Mouse (Mus musculus) megakaryocyte, embryonic 14.5 days (primary cell): ENCODE data around the gene Vangl1. TPM values are rescaled to one million over a fixed set of nuclear protein-coding genes. Genes with fewer than 3 reads are reported as not detected.
A peak's percentile ranks its signal among the peaks of the same experiment; 100 is the strongest.
"Not testable (repeated sequence)": the region's sequence is repeated elsewhere in the genome, so short reads cannot be mapped to it uniquely, and the experiment has no call there.

Source experiments
- H3K27me3 ChIP-seq: replicated peaks from 2 replicates; pipeline ENCODE3; 2012; ENCODE audit warnings: inconsistent platforms
- H3K36me3 ChIP-seq: replicated peaks from 2 replicates; pipeline ENCODE3; 2012; ENCODE audit warnings: low read length, inconsistent platforms, mixed read lengths
- H3K4me1 ChIP-seq: 2 replicates; pipeline ENCODE4 v1.6.1; 2012; ENCODE audit warnings: inconsistent platforms
- H3K4me3 ChIP-seq: replicated peaks from 2 replicates; pipeline ENCODE3; 2012; ENCODE audit warnings: moderate library complexity, mild to moderate bottlenecking, inconsistent platforms
- H3K9me3 ChIP-seq: 2 replicates; pipeline ENCODE4 v1.6.1; 2012; ENCODE audit warnings: inconsistent platforms
- FLI1 ChIP-seq: IDR thresholded peaks from 2 replicates; pipeline ENCODE4 v1.6.1; 2012; ENCODE audit warnings: low read length, inconsistent platforms, mixed read lengths
- GATA1 ChIP-seq: IDR thresholded peaks from 3 replicates; pipeline ENCODE4 v1.6.1; 2012; ENCODE audit warnings: mixed read lengths, low read length, inconsistent platforms, borderline replicate concordance
- polyA plus RNA-seq: library from polyadenylated mRNA; stranded (reverse); fragments of >175 nt; gene quantifications from 2 replicates; pipeline ENCODE4 v1.2.3, GENCODE M21; 2012; ENCODE audit warnings: low replicate concordance; ENCODE audit not compliant: insufficient read depth

The Vangl1 gene
- polyA plus RNA-seq, 1 experiment = 1.0 TPM

- Histone ChIP-seq H3K9me3 (peaks cover 22% of the 10 kb centered on the region), H3K27me3 (peaks cover 2% of the 10 kb centered on the region), H3K36me3 (no peaks in the 10 kb centered on the region), H3K4me3 (no peak overlapping the region), H3K4me1 (no peaks in the 10 kb centered on the region)
- no peak for TF ChIP-seq GATA1
- TF ChIP-seq FLI1 = no peak
Observed at GRCm38 (mm10) chr3:102218301-102218700, 13.8 kb upstream of the Vangl1 start.

- Histone ChIP-seq H3K27me3 (no peaks in the 10 kb centered on the region), H3K9me3 (peaks cover 28% of the 10 kb centered on the region), H3K4me1 (no peaks in the 10 kb centered on the region), H3K4me3 (no peak overlapping the region), H3K36me3 (no peaks in the 10 kb centered on the region)
- TF ChIP-seq GATA1 (no peak), FLI1 (no peak)
Observed at GRCm38 (mm10) chr3:102214736-102215135, 10.2 kb upstream of the Vangl1 start.

- TF ChIP-seq GATA1 (no peak), FLI1 (no peak)
- Histone ChIP-seq H3K36me3 (no peaks in the 10 kb centered on the region), H3K4me1 (no peaks in the 10 kb centered on the region), H3K27me3 (no peaks in the 10 kb centered on the region), H3K9me3 (peaks cover 31% of the 10 kb centered on the region), H3K4me3 (no peak overlapping the region)
Observed at GRCm38 (mm10) chr3:102214299-102214698, 9.8 kb upstream of the Vangl1 start.

- no peaks in the 10 kb centered on the region for H3K4me1 ChIP-seq
- H3K9me3 ChIP-seq = peaks cover 31% of the 10 kb centered on the region
- TF ChIP-seq GATA1 (no peak), FLI1 (no peak)
- H3K4me3 ChIP-seq = no peak overlapping the region
- H3K27me3 ChIP-seq = no peaks in the 10 kb centered on the region
- no peaks in the 10 kb centered on the region for H3K36me3 ChIP-seq
Observed at GRCm38 (mm10) chr3:102212896-102213295, 8.4 kb upstream of the Vangl1 start.

GRCm38 (mm10) chr3:102212336-102212735, 7.8 kb upstream of the Vangl1 start:
- Histone ChIP-seq H3K9me3 (peaks cover 31% of the 10 kb centered on the region), H3K27me3 (no peaks in the 10 kb centered on the region), H3K4me1 (no peaks in the 10 kb centered on the region), H3K36me3 (no peaks in the 10 kb centered on the region), H3K4me3 (no peak overlapping the region)
- TF ChIP-seq FLI1 (no peak), GATA1 (no peak)

- Histone ChIP-seq H3K27me3 (peaks cover 6% of the 10 kb centered on the region), H3K4me1 (no peaks in the 10 kb centered on the region), H3K4me3 (no peak overlapping the region), H3K9me3 (peaks cover 37% of the 10 kb centered on the region), H3K36me3 (no peaks in the 10 kb centered on the region)
- no peak for TF ChIP-seq FLI1
- TF ChIP-seq GATA1 = no peak
Observed at GRCm38 (mm10) chr3:102211340-102211739, 6.8 kb upstream of the Vangl1 start.

- Histone ChIP-seq H3K4me1 (no peaks in the 10 kb centered on the region), H3K27me3 (peaks cover 11% of the 10 kb centered on the region), H3K9me3 (peaks cover 41% of the 10 kb centered on the region), H3K4me3 (peak overlapping the region; percentile 18), H3K36me3 (no peaks in the 10 kb centered on the region)
- no peak for TF ChIP-seq FLI1
- no peak for TF ChIP-seq GATA1
Observed at GRCm38 (mm10) chr3:102210775-102211174, 6.3 kb upstream of the Vangl1 start.

- TF ChIP-seq FLI1 = no peak
- no peak for TF ChIP-seq GATA1
- Histone ChIP-seq H3K27me3 (peaks cover 29% of the 10 kb centered on the region), H3K4me1 (peaks cover 5% of the 10 kb centered on the region), H3K9me3 (peaks cover 46% of the 10 kb centered on the region), H3K4me3 (no peak overlapping the region), H3K36me3 (no peaks in the 10 kb centered on the region)
Observed at GRCm38 (mm10) chr3:102208861-102209260, 4.4 kb upstream of the Vangl1 start.

GRCm38 (mm10) chr3:102205458-102205830, 951 bp upstream of the Vangl1 start:
- Histone ChIP-seq H3K9me3 (peaks cover 23% of the 10 kb centered on the region), H3K36me3 (no peaks in the 10 kb centered on the region), H3K27me3 (peaks cover 51% of the 10 kb centered on the region), H3K4me1 (peaks cover 7% of the 10 kb centered on the region), H3K4me3 (no peak overlapping the region)
- TF ChIP-seq GATA1 (no peak), FLI1 (no peak)

GRCm38 (mm10) chr3:102204734-102205457, 403 bp upstream of the Vangl1 start:
- not testable (repeated sequence) for H3K4me1 ChIP-seq, H3K36me3 ChIP-seq, H3K4me3 ChIP-seq
- Histone ChIP-seq H3K9me3 (peaks cover 24% of the 10 kb centered on the region), H3K27me3 (peaks cover 52% of the 10 kb centered on the region)

- peaks cover 54% of the 10 kb centered on the region for H3K27me3 ChIP-seq
- H3K36me3 ChIP-seq = no peaks in the 10 kb centered on the region
- peaks cover 7% of the 10 kb centered on the region for H3K4me1 ChIP-seq
- no peak overlapping the region for H3K4me3 ChIP-seq
- TF ChIP-seq GATA1 (no peak), FLI1 (no peak)
- H3K9me3 ChIP-seq = peaks cover 28% of the 10 kb centered on the region
Observed at GRCm38 (mm10) chr3:102203131-102203530, 1.4 kb downstream of the Vangl1 start.
